Comparison of ENCODE assay signal across 23 mouse cellular contexts in the genomic region with DNA sequence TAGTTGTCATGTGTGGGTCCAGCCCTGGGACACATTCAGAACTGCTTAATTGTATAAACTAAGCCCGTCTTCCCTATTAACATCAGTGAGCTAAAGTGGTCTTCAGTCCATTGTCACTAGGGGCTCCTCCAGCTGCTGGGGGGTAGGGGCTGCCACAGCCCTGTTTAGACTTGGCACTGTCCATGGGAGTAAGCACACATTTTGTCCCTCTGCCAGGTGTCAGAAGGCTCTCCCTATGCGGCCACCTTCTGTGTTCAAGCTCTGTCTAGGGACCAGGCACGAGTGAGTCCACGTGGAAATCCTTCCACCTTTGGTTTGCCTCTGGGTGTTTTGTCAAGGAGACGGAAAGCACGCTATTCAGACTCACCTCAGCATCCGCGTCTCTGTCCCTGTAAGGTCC. TPM values are rescaled to one million over a fixed set of nuclear protein-coding genes. Genes with fewer than 3 reads are reported as not detected.
A peak's percentile ranks its signal among the peaks of the same experiment; 100 is the strongest.
DNase-seq lines count a peak whose midpoint lies in the region; ATAC-seq and TF ChIP-seq lines count a peak whose summit lies in the region.
"Had no signal": no experiment of that assay in that cellular context is flagged by ENCODE, and none has a peak within 500 bp of the region (broad histone marks: within the 10 kb centered on the region; RNA-seq: fewer than 3 reads in every experiment).

No protein-coding gene starts in this region.

- H3K79me2 ChIP-seq in heart, adult 2 months (replicated peaks; ENCODE audit: control insufficient read depth, insufficient read depth, low read length): no peaks in the 10 kb centered on the region

- peak overlapping the region; percentile 29; the same call in 1 of the 2 replicates for H3K9ac ChIP-seq in heart, adult 2 months (ENCODE audit: low read depth, low read length)
- no peak overlapping the region for H3K9ac ChIP-seq in heart, embryonic 11.5 days (ENCODE audit: low read depth, low read length)
- no peak overlapping the region for H3K9ac ChIP-seq in hindbrain, embryonic 14.5 days
- H3K9ac ChIP-seq in midbrain, embryonic 14.5 days (replicated peaks; ENCODE audit: low read length): no peak overlapping the region
- H3K9ac ChIP-seq: forebrain, embryonic 13.5 days; kidney, embryonic 15.5 days; liver, embryonic 14.5 days; lung, embryonic 15.5 days had no signal

- peaks cover 5% of the 10 kb centered on the region for H3K4me1 ChIP-seq in heart, adult 2 months (ENCODE audit: control insufficient read depth, insufficient read depth, low read length)
- no peaks in the 10 kb centered on the region for H3K4me1 ChIP-seq in heart, embryonic 11.5 days (ENCODE audit: control insufficient read depth, insufficient read depth, low read length)
- no peaks in the 10 kb centered on the region for H3K4me1 ChIP-seq in kidney, adult 2 months (ENCODE audit: control insufficient read depth, insufficient read depth, low read length)
- H3K4me1 ChIP-seq in hindbrain, embryonic 14.5 days (replicated peaks; ENCODE audit: control insufficient read depth, insufficient read depth, low read length): peaks cover 21% of the 10 kb centered on the region
- H3K4me1 ChIP-seq in midbrain, embryonic 14.5 days (ENCODE audit: control insufficient read depth, insufficient read depth, low read length): peaks cover 16% of the 10 kb centered on the region

- H3K36me3 ChIP-seq in heart, adult 2 months (ENCODE audit: control insufficient read depth, insufficient read depth, low read length): no peaks in the 10 kb centered on the region
- no peaks in the 10 kb centered on the region for H3K36me3 ChIP-seq in heart, embryonic 11.5 days (ENCODE audit: control insufficient read depth, insufficient read depth, low read length)
- no peaks in the 10 kb centered on the region for H3K36me3 ChIP-seq in kidney, adult 2 months (ENCODE audit: control insufficient read depth, insufficient read depth, low read length)
- no peaks in the 10 kb centered on the region for H3K36me3 ChIP-seq in hindbrain, embryonic 14.5 days (replicated peaks; ENCODE audit: control insufficient read depth, insufficient read depth)
- no peaks in the 10 kb centered on the region for H3K36me3 ChIP-seq in midbrain, embryonic 14.5 days (ENCODE audit: control insufficient read depth, insufficient read depth, low read length)
- H3K36me3 ChIP-seq: kidney, embryonic 15.5 days; lung, embryonic 15.5 days had no signal

- H3K4me3 ChIP-seq in heart, adult 2 months: no peak overlapping the region
- no peak overlapping the region for H3K4me3 ChIP-seq in heart, embryonic 11.5 days (ENCODE audit: low read depth, low read length)
- H3K4me3 ChIP-seq in kidney, adult 2 months (ENCODE audit: insufficient read depth, low read depth, low read length): no peak overlapping the region
- no peak overlapping the region for H3K4me3 ChIP-seq in hindbrain, embryonic 14.5 days (replicated peaks; ENCODE audit: low read length)
- no peak overlapping the region for H3K4me3 ChIP-seq in midbrain, embryonic 14.5 days (replicated peaks; ENCODE audit: low read depth, low read length)
- H3K4me3 ChIP-seq: erythroblast, embryonic 14.5 days; forebrain, embryonic 13.5 days; kidney, embryonic 15.5 days; lung, embryonic 15.5 days had no signal

- intact Hi-C loops in heart, adult 2 months (cut with DNase I): no loop called here

- no peak for TF ChIP-seq CTCF in heart, adult 2 months (IDR thresholded peaks at IDR 0.05)
- TF ChIP-seq CTCF in kidney, adult 2 months (conservative IDR thresholded peaks at IDR 0.05; ENCODE audit: insufficient read depth, insufficient read length, low read depth, low read length): no peak

- no peaks in the 10 kb centered on the region for H3K27me3 ChIP-seq in heart, adult 2 months (ENCODE audit: control insufficient read depth, insufficient read depth, low read length)
- H3K27me3 ChIP-seq in heart, embryonic 11.5 days (ENCODE audit: control insufficient read depth, insufficient read depth, low read length): peaks cover 17% of the 10 kb centered on the region
- no peaks in the 10 kb centered on the region for H3K27me3 ChIP-seq in kidney, adult 2 months (replicated peaks; ENCODE audit: control insufficient read depth, insufficient read depth, low read length)
- H3K27me3 ChIP-seq in hindbrain, embryonic 14.5 days (ENCODE audit: control insufficient read depth, insufficient read depth, low read length): no peaks in the 10 kb centered on the region
- no peaks in the 10 kb centered on the region for H3K27me3 ChIP-seq in midbrain, embryonic 14.5 days (ENCODE audit: control insufficient read depth, insufficient read depth, low read length)

- 50% methylated on average over 8 of the region's 8 CpGs for WGBS in heart, adult 2 months
- 58% methylated on average over 8 of the region's 8 CpGs for WGBS in heart, embryonic 11.5 days (ENCODE audit: insufficient replicate concordance)
- WGBS in kidney, adult 2 months: 48% methylated on average over 8 of the region's 8 CpGs
- WGBS in hindbrain, embryonic 14.5 days: 52% methylated on average over 8 of the region's 8 CpGs
- 59% methylated on average over 8 of the region's 8 CpGs for WGBS in midbrain, embryonic 14.5 days

- no peaks in the 10 kb centered on the region for H3K9me3 ChIP-seq in heart, embryonic 11.5 days (replicated peaks; ENCODE audit: control insufficient read depth, low read length)
- H3K9me3 ChIP-seq in hindbrain, embryonic 14.5 days (ENCODE audit: control insufficient read depth, low read length): 0 out of 2 replicates have a peak, but pooled peaks cover 3% of the 10 kb centered on the region
- no peaks in the 10 kb centered on the region for H3K9me3 ChIP-seq in midbrain, embryonic 14.5 days (ENCODE audit: control insufficient read depth, low read length)
- H3K9me3 ChIP-seq: forebrain, embryonic 13.5 days; lung, embryonic 15.5 days had no signal

- no peak overlapping the region for H3K4me2 ChIP-seq in heart, embryonic 11.5 days
- H3K4me2 ChIP-seq in hindbrain, embryonic 14.5 days (replicated peaks): no peak overlapping the region
- no peak overlapping the region for H3K4me2 ChIP-seq in midbrain, embryonic 14.5 days (ENCODE audit: low read length)
- H3K4me2 ChIP-seq: forebrain, embryonic 13.5 days; kidney, embryonic 15.5 days; lung, embryonic 15.5 days had no signal

- peak overlapping the region; percentile 67 for H3K27ac ChIP-seq in heart, adult 2 months
- H3K27ac ChIP-seq in heart, embryonic 11.5 days (ENCODE audit: low read depth, low read length): no peak overlapping the region
- no peak overlapping the region for H3K27ac ChIP-seq in kidney, adult 2 months (ENCODE audit: insufficient read depth, low read depth, low read length)
- peak overlapping the region; percentile 48 for H3K27ac ChIP-seq in hindbrain, embryonic 14.5 days
- peak overlapping the region; percentile 72 for H3K27ac ChIP-seq in midbrain, embryonic 14.5 days (replicated peaks; ENCODE audit: low read depth, low read length)
- H3K27ac ChIP-seq: forebrain, embryonic 13.5 days; kidney, embryonic 15.5 days; liver, embryonic 14.5 days; lung, embryonic 15.5 days had no signal

- peak; percentile 56; the same call in 1 of the 2 replicates for TF ChIP-seq EP300 in heart, adult 2 months (IDR thresholded peaks at IDR 0.05; ENCODE audit: insufficient read depth, low read depth, low read length)

- peak in 1 of 2 experiments; percentile 55 for DNase-seq in heart, adult 2 months
- DNase-seq in kidney, adult 2 months: peak; percentile 21
- DNase-seq in kidney, postnatal 36 days: no peak
- DNase-seq in hindbrain, embryonic 14.5 days (ENCODE audit: low spot score): no peak
- DNase-seq in midbrain, embryonic 14.5 days: no peak
- DNase-seq in layer of hippocampus, postnatal 14 days (ENCODE audit: low spot score in 2 of 2): no peak
- DNase-seq: cerebellum, adult 18-20 months; lung, postnatal 4 days; retina, postnatal 1 day; thymus, postnatal 14 days had no signal

- no peak for TF ChIP-seq POLR2A in heart, adult 2 months (IDR thresholded peaks at IDR 0.05; ENCODE audit: insufficient read depth, low read depth, low read length)
- no peak for TF ChIP-seq POLR2A in kidney, adult 2 months (IDR thresholded peaks at IDR 0.05; ENCODE audit: low read depth, low read length)

- ATAC-seq in heart, embryonic 11.5 days (replicated peaks; ENCODE audit: insufficient number of reproducible peaks, low FRiP score, low TSS enrichment): no peak
- ATAC-seq in hindbrain, embryonic 14.5 days (ENCODE audit: low FRiP score): no peak
- no peak for ATAC-seq in midbrain, embryonic 14.5 days (ENCODE audit: low FRiP score, low TSS enrichment)
- ATAC-seq: forebrain, embryonic 13.5 days had no signal

RNA-seq across cellular contexts. Expression of a gene that starts 54.3 kb away (rescaled TPM):
- total RNA-seq in heart, adult 2 months (2021): not detected
- 0.10 and 0.15 TPM in 2 replicates for polyA plus RNA-seq in heart, adult 2 months (2012; rRNA removed)
- polyA plus RNA-seq in heart, embryonic 11.5 days (2014; fragmentation: Nextera tagmentation; extraction: Ambion mirVana): 0.13 TPM in 1 of 2 replicates, not detected in the other
- 0.05 TPM in 1 of 2 replicates, not detected in the other for polyA plus RNA-seq in kidney, adult 2 months (2012; rRNA removed)
- not detected in 2 replicates for polyA plus RNA-seq in hindbrain, embryonic 14.5 days (2014; fragmentation: Nextera tagmentation; extraction: Ambion mirVana)
- polyA plus RNA-seq in midbrain, embryonic 14.5 days (2014; fragmentation: Nextera tagmentation; extraction: Ambion mirVana): 0.12 TPM in 1 of 2 replicates, not detected in the other
- not detected for total RNA-seq in layer of hippocampus, postnatal 14 days (2021)
- total RNA-seq: adrenal gland, adult 18-20 months; adrenal gland, postnatal 4 days; gastrocnemius, postnatal 36 days; heart, postnatal 10 days had no signal
- polyA plus RNA-seq: erythroblast, embryonic 14.5 days; forebrain, embryonic 13.5 days; kidney, embryonic 15.5 days; large intestine, adult 2 months; limb, embryonic 14.5 days; liver, embryonic 14.5 days; testis, adult 2 months had no signal

Comparison
In these comparisons a context has a peak if more than half of its experiments do, and no peak if none do; other contexts are left out.
1. H3K27ac ChIP-seq: peak in heart, adult 2 months (single experiment), hindbrain, embryonic 14.5 days (single experiment) and midbrain, embryonic 14.5 days (single experiment); none in heart, embryonic 11.5 days (single experiment) and kidney, adult 2 months (single experiment).